Mouse (Mus musculus) bone marrow macrophage, adult 2 months (primary cell): Measurements from ENCODE around the gene Tsc22d4. TPM values are rescaled to one million over a fixed set of nuclear protein-coding genes. Genes with fewer than 3 reads are reported as not detected.
A peak's percentile ranks its signal among the peaks of the same experiment; 100 is the strongest.

Experiments used
- H3K27ac ChIP-seq: 2 replicates; pipeline ENCODE4 v1.5.1; 2012; ENCODE audit warnings: low read depth, low read length; ENCODE audit not compliant: insufficient read depth
- H3K4me1 ChIP-seq: 2 replicates; pipeline ENCODE4 v1.6.1; 2012; ENCODE audit warnings: low read length; ENCODE audit not compliant: control insufficient read depth, insufficient read depth
- H3K4me3 ChIP-seq: 2 replicates; pipeline ENCODE4 v1.5.1; 2012; ENCODE audit warnings: mild to moderate bottlenecking, low read length, moderate library complexity; ENCODE audit not compliant: insufficient read depth
- CTCF ChIP-seq: IDR thresholded peaks from 2 replicates; pipeline ENCODE4 v1.5.1; 2012; ENCODE audit warnings: low read depth, mild to moderate bottlenecking, low read length, moderate library complexity
- POLR2A ChIP-seq: IDR thresholded peaks from 2 replicates; pipeline ENCODE4 v1.6.1; 2012; ENCODE audit warnings: mild to moderate bottlenecking, low read depth, low read length, borderline replicate concordance
- polyA plus RNA-seq: library from polyadenylated mRNA; stranded (reverse); fragments of >200 nt; gene quantifications from 2 replicates; pipeline ENCODE4 v1.2.4, GENCODE M21; 2012; ENCODE audit not compliant: missing spikeins, insufficient read depth, insufficient read length

Tsc22d4 gene
- polyA plus RNA-seq, 1 experiment, result 179 TPM

- no peak overlapping the region for H3K27ac ChIP-seq
- peaks cover 9% of the 10 kb centered on the region; the same call in 1 of the 2 replicates for H3K4me1 ChIP-seq
- TF ChIP-seq POLR2A, result no peak
- no peak for TF ChIP-seq CTCF
- no peak overlapping the region for H3K4me3 ChIP-seq
Observed at GRCm38 (mm10) chr5:137751221-137751887, 5.8 kb downstream of the Tsc22d4 start.

- Histone ChIP-seq H3K27ac (no peak overlapping the region), H3K4me3 (no peak overlapping the region), H3K4me1 (peaks cover 9% of the 10 kb centered on the region; the same call in 1 of the 2 replicates)
- TF ChIP-seq POLR2A, result no peak
- TF ChIP-seq CTCF, result no peak
Observed at GRCm38 (mm10) chr5:137751988-137752387, 6.5 kb downstream of the Tsc22d4 start.

- no peak overlapping the region for H3K27ac ChIP-seq
- peaks cover 9% of the 10 kb centered on the region; the same call in 1 of the 2 replicates for H3K4me1 ChIP-seq
- H3K4me3 ChIP-seq, result no peak overlapping the region
- TF ChIP-seq CTCF (no peak), POLR2A (no peak)
Observed at GRCm38 (mm10) chr5:137753111-137753832, 7.7 kb downstream of the Tsc22d4 start.

GRCm38 (mm10) chr5:137755425-137755824 is 9.9 kb downstream of the Tsc22d4 start:
- Histone ChIP-seq H3K27ac (no peak overlapping the region), H3K4me1 (peaks cover 10% of the 10 kb centered on the region), H3K4me3 (no peak overlapping the region)
- TF ChIP-seq POLR2A, result no peak
- no peak for TF ChIP-seq CTCF

GRCm38 (mm10) chr5:137756106-137756505 is 10.6 kb downstream of the Tsc22d4 start:
- Histone ChIP-seq H3K4me3 (no peak overlapping the region), H3K4me1 (peaks cover 8% of the 10 kb centered on the region), H3K27ac (no peak overlapping the region)
- TF ChIP-seq CTCF (no peak), POLR2A (no peak)

- H3K4me3 ChIP-seq, result no peak overlapping the region
- peak; percentile 80 for TF ChIP-seq CTCF
- no peak for TF ChIP-seq POLR2A
- no peak overlapping the region for H3K27ac ChIP-seq
- H3K4me1 ChIP-seq, result peaks cover 8% of the 10 kb centered on the region
Observed at GRCm38 (mm10) chr5:137756882-137757661, 11.5 kb downstream of the Tsc22d4 start.

GRCm38 (mm10) chr5:137757887-137758286 is 12.4 kb downstream of the Tsc22d4 start:
- no peak overlapping the region for H3K4me3 ChIP-seq
- peaks cover 8% of the 10 kb centered on the region for H3K4me1 ChIP-seq
- TF ChIP-seq CTCF (no peak), POLR2A (no peak)
- no peak overlapping the region for H3K27ac ChIP-seq

GRCm38 (mm10) chr5:137758921-137759534 is 13.5 kb downstream of the Tsc22d4 start:
- Histone ChIP-seq H3K4me3 (no peak overlapping the region), H3K27ac (no peak overlapping the region), H3K4me1 (peaks cover 8% of the 10 kb centered on the region)
- TF ChIP-seq CTCF (no peak), POLR2A (no peak)

GRCm38 (mm10) chr5:137759971-137760412 is 14.5 kb downstream of the Tsc22d4 start:
- H3K27ac ChIP-seq, result no peak overlapping the region
- TF ChIP-seq POLR2A (no peak), CTCF (peak; percentile 50)
- no peak overlapping the region for H3K4me3 ChIP-seq
- H3K4me1 ChIP-seq, result peaks cover 8% of the 10 kb centered on the region
